Mouse (Mus musculus) megakaryocyte, embryonic 14.5 days (primary cell): ENCODE results near the gene Ntf5.

ENCODE experiments used
- FLI1 ChIP-seq: IDR thresholded peaks from 2 replicates; pipeline ENCODE4 v1.6.1; 2012; ENCODE audit warnings: low read length, inconsistent platforms, mixed read lengths
- GATA1 ChIP-seq: IDR thresholded peaks from 3 replicates; pipeline ENCODE4 v1.6.1; 2012; ENCODE audit warnings: mixed read lengths, low read length, inconsistent platforms, borderline replicate concordance

GRCm38 (mm10) chr7:45405091-45406075, 8.1 kb upstream of the Ntf5 start, which contains the start of gene Kcna7:
- TF ChIP-seq GATA1 (no peak), FLI1 (no peak)
